Mouse (Mus musculus) urinary bladder, adult 18-20 months (tissue): Measurements from ENCODE around the gene Babam2.

Source experiments
- DNase-seq, 2 experiments: peaks; one replicate each; pipeline ENCODE4 v3.0.0; 2022; ENCODE audit warnings: low spot score in 2 of 2, mixed read lengths in 2 of 2

Babam2 gene

DNA sequence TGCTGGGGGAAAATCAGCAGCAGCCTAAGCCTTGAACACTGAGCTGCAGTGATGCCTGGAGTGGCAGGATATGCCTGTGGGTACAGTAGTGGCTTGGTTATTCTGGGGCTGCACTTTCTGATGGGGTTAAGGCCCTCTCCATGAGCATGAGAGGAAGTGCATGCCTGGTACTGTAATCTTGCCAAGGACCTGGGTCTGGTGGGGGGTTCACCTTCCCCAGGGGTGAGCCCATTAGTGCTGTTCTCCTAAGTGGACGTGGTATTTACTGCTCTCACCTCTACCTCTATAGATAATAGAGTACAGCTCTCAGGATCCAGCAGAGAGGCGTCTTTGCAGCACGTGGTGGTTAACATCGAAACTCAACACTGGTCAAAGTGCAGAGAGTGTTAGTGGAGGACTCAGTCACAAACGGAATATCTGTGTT is 16.4 kb downstream of the Babam2 start:
- no peak for DNase-seq

DNA sequence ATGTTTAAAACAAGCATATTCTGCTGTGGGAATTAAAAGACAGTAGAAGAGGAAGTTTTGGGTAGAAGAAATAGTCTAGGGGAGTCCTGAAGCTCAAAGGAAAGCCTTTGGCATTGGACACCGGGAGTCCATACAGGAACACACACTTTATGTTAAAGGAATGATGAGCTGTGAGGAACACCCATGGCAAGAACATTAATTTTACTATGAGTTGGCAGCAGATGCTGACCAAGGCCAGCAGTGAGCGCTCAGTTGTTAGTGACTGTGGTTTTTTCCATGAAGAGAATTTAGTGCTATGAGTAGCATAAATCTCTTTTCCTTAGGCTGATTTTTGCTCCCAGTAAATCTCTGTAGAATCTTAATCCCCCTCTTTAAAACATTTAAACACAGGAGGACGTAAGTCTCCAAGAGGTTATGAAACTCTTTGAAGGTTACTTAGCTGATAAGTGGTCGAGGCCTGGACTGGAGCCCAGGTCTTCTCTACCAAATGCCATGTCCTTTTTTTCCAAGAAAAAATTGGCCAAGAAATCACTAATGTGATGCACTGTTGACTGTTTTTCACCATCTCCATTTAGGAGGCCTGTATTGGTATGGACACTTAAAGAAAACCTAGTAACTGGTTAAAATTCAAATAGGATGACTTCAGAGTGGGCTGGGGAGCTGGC is 18.1 kb downstream of the Babam2 start:
- no peak for DNase-seq

- DNase-seq: no peak
Measured at GRCm38 (mm10) chr5:31724519-31724918, 27.0 kb downstream of the Babam2 start.

DNA sequence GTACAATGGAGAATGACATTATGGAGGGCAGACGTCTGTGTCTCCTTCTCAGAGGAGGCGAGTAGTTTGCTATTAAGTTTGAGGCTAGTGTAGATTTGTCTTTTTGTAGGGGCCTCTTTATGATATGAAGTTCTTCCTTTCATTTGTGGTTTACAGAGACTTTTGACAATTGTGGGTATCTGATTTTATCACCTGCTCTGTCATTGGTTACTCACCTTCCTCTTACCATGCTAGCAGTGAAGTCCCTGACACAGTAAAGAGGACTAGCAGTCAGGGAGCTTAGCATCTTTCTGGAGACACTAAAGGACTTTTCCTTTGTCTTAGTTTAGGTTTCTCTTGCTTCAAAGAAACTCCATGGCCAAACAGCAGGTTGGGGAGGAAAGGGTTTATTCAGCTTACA is 28.4 kb downstream of the Babam2 start:
- DNase-seq: no peak

GRCm38 (mm10) chr5:31727456-31727855 is 30.0 kb downstream of the Babam2 start:
- no peak for DNase-seq

DNA sequence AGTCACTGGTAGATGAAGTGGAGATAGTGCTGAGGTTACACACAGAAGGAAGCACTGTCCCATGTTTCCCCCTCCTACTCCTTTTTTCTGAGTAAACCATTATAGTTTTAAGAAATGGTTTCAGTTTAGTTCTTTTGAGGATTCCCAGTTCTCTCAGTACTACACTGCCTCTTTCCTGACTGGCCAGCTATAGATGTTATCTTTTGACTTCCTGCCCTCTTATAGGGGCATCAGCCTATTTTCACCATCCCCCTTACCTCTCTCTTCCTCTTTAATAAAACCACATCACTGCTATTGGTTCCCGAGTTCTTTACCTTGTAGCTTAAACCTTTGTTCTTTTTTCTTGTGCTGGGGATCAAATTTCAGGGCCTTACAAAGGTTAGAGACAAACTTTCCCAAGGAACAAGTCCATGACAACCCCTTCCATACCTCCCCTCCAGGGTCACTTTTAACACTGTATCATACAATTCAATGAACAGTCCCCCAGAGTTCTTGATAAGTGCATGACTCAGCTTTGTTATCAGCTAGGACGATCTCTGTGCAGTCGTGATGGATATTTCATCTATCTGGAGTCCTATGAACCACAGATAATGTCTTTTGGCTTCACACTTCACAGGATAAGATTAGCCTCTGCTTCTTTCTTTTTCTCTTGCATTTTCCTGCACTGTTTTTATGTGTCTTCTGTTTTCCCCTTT is 35.3 kb downstream of the Babam2 start:
- no peak for DNase-seq

GRCm38 (mm10) chr5:31741931-31742330 is 44.4 kb downstream of the Babam2 start:
- no peak for DNase-seq

DNA sequence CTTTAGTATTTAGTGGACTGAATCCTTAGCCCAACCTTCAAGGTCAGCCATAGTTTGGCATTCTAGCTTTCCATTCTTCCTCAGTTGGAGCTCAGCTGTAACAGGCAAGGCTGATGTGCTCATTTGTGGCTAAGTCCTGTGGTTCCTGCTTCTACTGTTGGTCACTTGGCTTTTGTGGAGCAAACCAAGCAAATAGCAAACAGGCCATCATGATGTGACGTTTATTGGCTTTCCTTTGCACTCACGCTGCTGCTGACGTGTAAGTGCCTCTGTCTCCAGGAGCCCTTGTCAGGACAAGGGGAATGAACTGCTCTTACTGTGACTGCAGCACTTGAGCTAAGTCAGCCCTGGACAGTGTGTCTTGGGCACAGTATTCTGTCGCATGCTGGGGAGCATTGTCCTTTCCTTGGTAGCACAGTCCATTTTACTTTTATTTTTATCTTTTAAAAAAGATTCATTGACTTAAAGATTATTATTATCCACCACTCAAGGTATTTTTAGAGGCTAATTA is 45.1 kb downstream of the Babam2 start:
- no peak for DNase-seq

DNA sequence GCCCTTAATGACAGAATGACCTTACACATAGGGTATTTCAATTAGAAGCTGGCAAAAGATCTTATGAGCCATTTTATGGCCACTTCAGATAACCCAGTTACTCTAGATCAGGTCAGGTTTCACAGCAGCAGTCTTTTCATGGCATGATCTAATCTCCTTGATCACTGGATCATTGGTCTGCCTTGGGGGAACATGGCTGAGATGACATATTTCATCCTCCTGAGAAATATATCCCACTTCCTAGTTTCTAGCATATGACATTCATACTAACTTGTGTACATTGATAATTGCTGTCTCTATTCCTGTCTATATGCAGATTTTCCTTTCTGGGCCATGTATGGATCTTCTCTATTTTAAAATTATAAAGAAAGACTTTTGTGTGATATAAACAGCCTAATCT is 51.9 kb downstream of the Babam2 start:
- DNase-seq: no peak

DNA sequence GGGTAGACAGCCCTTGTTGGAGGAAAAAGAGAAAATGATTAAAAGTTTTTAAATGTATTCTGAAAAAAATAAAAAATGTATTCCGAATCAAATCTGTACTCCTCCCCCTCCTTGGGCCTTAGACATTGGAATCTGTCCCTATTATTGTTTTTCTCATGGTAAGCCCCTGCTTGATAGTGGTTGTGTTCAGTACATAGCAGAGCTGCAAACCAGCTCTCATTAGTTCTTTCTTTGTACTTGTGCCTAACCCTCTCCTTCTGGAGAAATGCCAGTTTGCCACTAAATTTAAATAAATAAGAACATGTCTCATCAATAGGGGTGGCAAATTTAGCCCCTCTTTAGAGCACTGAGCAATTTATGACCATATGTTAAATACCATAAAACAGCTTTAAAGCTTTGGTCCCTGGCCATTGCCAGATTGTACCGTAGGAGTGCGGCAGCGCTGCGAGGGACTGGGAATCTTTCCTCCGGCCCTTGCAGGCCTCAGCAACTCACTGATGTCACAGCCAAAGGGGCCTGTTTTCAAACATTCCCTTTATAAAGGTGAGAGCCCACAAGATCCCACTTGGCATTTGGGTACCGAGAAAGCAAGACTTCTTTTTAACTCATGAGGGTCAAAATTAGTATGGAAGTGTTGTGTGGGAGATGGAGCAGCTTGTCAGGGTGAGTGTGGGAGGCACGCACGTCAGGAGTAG is 52.9 kb downstream of the Babam2 start:
- DNase-seq: no peak

- DNase-seq: peak; percentile 19 to 36
Measured at GRCm38 (mm10) chr5:31750955-31751354, 53.5 kb downstream of the Babam2 start.

- DNase-seq: no peak
Measured at GRCm38 (mm10) chr5:31754634-31755033, 57.1 kb downstream of the Babam2 start.

GRCm38 (mm10) chr5:31755255-31755654 is 57.8 kb downstream of the Babam2 start:
- no peak for DNase-seq

GRCm38 (mm10) chr5:31758310-31759091 is 61.0 kb downstream of the Babam2 start:
- no peak for DNase-seq

DNA sequence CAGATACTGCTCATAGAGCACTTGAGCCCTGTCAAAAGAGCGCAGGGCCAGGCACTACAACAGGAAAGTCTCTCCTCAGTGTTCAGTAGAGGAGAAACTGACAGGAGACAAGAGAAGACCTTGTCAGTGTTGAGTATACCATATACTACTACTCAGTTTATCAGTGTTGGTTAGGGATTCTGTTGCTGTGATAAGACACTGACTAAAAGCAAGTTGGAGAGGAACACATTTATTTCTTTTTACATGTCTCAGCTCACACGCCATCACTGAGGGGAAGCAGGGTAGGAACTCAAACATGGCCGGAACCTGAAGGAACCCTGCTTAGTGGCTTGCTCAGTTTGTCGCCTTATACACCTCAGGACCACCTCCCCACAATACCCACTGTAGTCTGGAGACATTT is 64.4 kb downstream of the Babam2 start:
- DNase-seq: no peak

GRCm38 (mm10) chr5:31762773-31763172 is 65.3 kb downstream of the Babam2 start:
- DNase-seq: no peak

DNA sequence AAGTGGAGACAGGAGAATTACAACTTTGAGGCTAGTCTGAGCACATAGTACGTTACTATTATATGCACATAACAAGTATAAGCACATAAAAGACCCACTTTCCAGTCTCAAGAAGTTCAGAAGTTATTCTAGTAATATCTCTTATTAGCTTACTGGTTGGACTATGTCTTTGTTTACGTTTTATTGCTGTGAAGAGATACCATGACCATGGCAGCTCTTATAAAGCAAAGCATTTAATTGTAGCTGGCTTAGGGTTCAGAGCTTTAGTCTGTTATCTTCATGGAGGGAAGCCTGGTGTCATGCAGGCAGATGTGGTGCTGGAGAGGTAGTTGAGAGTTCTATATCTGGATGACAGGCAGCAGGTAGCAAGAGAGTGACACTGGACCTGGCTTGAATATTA is 68.3 kb downstream of the Babam2 start:
- no peak for DNase-seq

GRCm38 (mm10) chr5:31766841-31767542 is 69.5 kb downstream of the Babam2 start:
- no peak for DNase-seq

- DNase-seq: no peak
Measured at GRCm38 (mm10) chr5:31771486-31771885, 74.0 kb downstream of the Babam2 start.

- no peak for DNase-seq
Measured at GRCm38 (mm10) chr5:31771921-31772320, 74.4 kb downstream of the Babam2 start.

DNA sequence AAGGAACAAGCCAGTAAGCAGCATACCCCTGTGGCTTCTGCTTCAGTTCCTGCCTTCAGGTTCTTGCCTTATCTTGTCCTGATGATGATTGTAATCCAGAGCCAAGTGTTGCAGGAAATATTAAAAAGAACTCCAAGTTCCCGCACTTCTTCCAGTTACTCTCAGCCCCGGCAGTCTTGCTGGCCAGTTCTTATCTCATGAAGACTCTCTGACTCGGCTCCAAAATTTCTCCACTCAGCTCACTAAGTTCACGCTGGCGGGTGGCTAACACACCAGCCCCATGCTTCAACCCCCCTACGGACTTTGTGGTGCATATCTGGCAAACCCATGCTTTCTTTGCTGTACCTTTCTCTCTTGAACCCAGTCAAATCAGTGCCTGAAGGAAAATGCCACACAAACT is 77.5 kb downstream of the Babam2 start:
- DNase-seq: no peak
